Mouse (Mus musculus): ENCODE results near the gene Adamts8.

The Adamts8 gene

GRCm38 (mm10) chr9:30985782-30986181 is 43.4 kb downstream of the Adamts8 start:
- DNase-seq (ENCODE audit: low spot score) = peak; percentile 1

- DNase-seq (ENCODE audit: low spot score) = no peak
These were observed 50.7 kb downstream of the Adamts8 start for GRCm38 (mm10) chr9:30993106-30993505.

GRCm38 (mm10) chr9:30996590-30997562 is 54.5 kb downstream of the Adamts8 start:
- no peak for DNase-seq (ENCODE audit: low spot score)

GRCm38 (mm10) chr9:31000641-31001040 is 58.3 kb downstream of the Adamts8 start:
- DNase-seq (ENCODE audit: low spot score) = no peak

GRCm38 (mm10) chr9:31002528-31002927 is 60.2 kb downstream of the Adamts8 start:
- DNase-seq (ENCODE audit: low spot score) = no peak

- DNase-seq (ENCODE audit: low spot score) = no peak
These were observed 67.0 kb downstream of the Adamts8 start for GRCm38 (mm10) chr9:31009334-31009733.

- DNase-seq (ENCODE audit: low spot score) = no peak
These were observed 67.7 kb downstream of the Adamts8 start for GRCm38 (mm10) chr9:31010040-31010439.

- DNase-seq (ENCODE audit: low spot score) = no peak
These were observed 68.4 kb downstream of the Adamts8 start for GRCm38 (mm10) chr9:31010749-31011148.

- DNase-seq (ENCODE audit: low spot score) = peak; percentile 75
These were observed 69.2 kb downstream of the Adamts8 start for GRCm38 (mm10) chr9:31011533-31011932.

GRCm38 (mm10) chr9:31012674-31013073 is 70.3 kb downstream of the Adamts8 start:
- no peak for DNase-seq (ENCODE audit: low spot score)

- no peak for DNase-seq (ENCODE audit: low spot score)
These were observed 71.1 kb downstream of the Adamts8 start for GRCm38 (mm10) chr9:31013415-31013814.
